Mouse (Mus musculus) spleen, adult 10 weeks (tissue): Measurements from ENCODE around the gene Dynlt1a. TPM values are rescaled to one million over a fixed set of nuclear protein-coding genes. Genes with fewer than 3 reads are reported as not detected.

Experiments used
- polyA plus RNA-seq: library from polyadenylated mRNA; stranded (reverse); fragments of 350-450 nt; fragmentation: Illumina TruSeq; extraction: RNeasy Lipid Tissue Mini Kit (QIAGEN cat#74804); gene quantifications from one replicate; pipeline ENCODE4 v1.2.3, GENCODE M21; 2015; ENCODE audit warnings: low replicate concordance; ENCODE audit not compliant: insufficient read depth

Gene Dynlt1a
- 8.4 TPM for polyA plus RNA-seq

GRCm38 (mm10) chr17:6317339-6317985 lies at the start of gene Dynlt1a:
Dynlt1a (minus strand) TSS chr17:6317500.

GRCm38 (mm10) chr17:6256400-6257069 lies 60.8 kb downstream of the Dynlt1a start, which contains the start of gene Tmem181a:
Tmem181a (plus strand) TSS chr17:6256860.

Other genes starting within 250 kb of the Dynlt1a start
- gene Serac1, start 237.8 kb downstream of the Dynlt1a start, polyA plus RNA-seq, result 4.7 TPM
- gene Gtf2h5, start 237.7 kb downstream of the Dynlt1a start, polyA plus RNA-seq, result 43.7 TPM
- gene Tulp4, start 211.1 kb downstream of the Dynlt1a start, polyA plus RNA-seq, result 35.4 TPM
- 11.8 TPM for gene Tmem181a, start 60.6 kb downstream of the Dynlt1a start, polyA plus RNA-seq
- 111 TPM for gene Dynlt1b, start 112.6 kb upstream of the Dynlt1a start, polyA plus RNA-seq